Mouse (Mus musculus) retina, postnatal 1 day (tissue): ENCODE results near the gene Slc25a44.

Experiments used
- DNase-seq: peaks from one replicate; pipeline ENCODE4 v3.0.0-alpha.2; 2012

Gene Slc25a44

DNA sequence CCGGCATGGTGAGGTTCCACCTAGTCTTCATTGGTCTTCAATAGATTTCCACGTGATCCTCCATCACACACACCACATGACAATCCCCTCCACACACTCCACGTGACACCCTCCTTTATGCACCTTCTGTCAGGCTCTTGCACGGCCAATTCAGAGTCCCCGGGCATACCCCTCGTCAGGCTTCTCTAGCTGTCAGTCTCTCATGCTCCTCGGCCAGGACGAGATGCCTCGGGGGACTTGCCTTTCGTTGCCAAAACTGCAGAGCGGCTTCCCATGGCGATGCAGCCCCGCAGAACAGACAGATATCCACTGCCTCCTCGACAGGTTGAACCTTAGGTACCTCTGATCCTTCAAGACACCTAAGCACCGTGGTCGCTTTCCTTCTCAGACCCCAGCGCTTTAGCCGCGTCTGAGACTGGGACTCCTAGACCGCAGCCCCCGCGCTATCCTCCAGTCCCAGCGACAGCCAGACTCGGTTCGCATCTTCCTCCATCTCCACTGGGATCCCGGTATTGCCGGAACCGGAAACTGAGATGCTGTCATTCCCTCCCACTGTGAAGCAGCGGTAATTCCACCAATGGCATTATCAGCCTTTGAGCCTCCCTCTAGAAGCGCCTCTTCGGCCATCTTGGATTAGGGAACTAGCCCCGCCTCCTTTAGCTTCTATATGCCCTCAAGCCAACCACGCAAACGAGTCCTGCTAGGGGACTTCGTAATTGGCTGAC, at the start of gene Slc25a44:
Slc25a44 (minus strand) TSS at position 535 of the 725 bp plus-strand sequence.
- DNase-seq = peak; percentile 100

DNA sequence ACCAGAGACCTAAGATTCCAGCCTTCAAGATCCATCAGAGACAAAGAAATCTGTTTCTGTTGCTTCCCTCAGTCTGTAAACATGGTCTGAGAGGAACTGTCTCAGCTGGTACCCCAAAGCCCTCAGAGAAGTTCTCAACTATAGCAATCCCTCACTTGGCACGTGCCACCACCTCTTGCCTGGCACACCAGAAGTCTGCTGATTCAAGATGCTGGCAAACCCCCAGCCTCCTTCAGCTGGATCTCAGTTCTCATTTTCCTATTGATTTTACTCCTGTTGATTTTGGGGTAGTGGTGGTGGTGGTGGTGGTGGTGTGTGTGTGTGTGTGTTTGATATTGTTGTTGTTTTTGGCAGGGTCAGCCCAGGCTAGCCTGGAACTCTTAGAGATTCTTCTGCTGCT, 48.6 kb upstream of the Slc25a44 start:
- no peak for DNase-seq

DNA sequence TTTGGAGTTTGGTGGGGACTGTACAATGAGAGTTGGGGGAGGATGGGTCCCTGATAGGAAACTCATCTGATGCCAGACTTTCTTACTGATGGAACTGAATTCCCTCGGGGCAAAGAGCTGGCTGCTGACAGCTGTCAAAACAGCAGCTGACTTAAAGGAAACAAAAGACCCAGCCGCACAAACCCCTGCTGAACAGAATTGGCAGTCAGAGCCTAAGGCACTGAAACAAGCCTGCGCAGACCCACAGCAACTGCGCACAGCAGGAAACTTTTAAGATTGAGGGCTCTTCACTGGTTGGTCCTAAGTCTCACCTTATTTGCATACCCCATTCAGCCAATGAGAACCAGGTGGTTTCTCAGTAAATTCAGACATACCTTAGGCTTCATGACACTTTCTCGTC, 48.1 kb upstream of the Slc25a44 start:
- DNase-seq = peak; percentile 65

DNA sequence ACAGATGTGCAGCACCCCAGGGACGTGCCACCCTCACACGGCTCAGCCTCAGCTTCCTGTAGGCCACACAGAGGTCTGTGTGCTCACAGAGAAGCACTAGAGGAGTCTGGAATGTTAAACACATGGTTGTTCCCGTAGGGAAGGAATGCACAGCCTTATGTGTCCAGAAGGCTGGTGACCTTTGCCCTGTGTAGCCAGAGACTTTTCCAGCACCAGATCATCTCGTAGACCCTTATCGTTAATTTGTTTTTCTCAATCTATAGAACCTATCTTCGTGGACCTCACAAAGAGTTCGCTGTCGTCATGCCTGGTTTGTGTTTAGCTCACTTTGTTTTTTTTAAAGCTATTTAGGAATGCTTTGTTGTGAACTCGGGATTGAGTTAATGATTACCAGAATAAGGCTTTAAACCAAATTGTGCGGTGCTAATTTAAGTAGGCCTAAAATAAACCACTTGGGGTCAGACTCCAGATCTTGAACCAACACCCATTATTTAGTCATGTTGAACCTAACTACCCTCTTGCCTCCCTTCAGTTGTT, 46.1 kb upstream of the Slc25a44 start:
- DNase-seq = no peak

DNA sequence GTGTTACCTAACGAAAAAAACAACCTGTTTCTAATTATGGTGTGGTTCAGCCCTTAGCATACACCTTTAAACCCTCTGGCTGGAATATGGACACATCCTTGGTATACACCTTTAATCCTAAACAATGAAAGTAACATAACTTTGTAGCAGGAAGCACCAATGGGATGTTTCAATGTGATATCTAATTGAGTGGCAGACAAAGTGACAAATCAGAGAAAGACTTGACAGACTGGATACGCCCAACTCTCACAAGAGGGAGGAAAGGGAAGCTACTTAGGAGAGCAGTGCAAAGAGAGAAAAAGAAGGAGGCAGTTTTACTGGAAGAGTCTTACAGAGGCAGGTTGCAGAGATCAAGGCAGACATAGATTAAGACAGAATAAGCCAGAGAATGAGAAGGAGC, 44.5 kb upstream of the Slc25a44 start:
- no peak for DNase-seq

DNA sequence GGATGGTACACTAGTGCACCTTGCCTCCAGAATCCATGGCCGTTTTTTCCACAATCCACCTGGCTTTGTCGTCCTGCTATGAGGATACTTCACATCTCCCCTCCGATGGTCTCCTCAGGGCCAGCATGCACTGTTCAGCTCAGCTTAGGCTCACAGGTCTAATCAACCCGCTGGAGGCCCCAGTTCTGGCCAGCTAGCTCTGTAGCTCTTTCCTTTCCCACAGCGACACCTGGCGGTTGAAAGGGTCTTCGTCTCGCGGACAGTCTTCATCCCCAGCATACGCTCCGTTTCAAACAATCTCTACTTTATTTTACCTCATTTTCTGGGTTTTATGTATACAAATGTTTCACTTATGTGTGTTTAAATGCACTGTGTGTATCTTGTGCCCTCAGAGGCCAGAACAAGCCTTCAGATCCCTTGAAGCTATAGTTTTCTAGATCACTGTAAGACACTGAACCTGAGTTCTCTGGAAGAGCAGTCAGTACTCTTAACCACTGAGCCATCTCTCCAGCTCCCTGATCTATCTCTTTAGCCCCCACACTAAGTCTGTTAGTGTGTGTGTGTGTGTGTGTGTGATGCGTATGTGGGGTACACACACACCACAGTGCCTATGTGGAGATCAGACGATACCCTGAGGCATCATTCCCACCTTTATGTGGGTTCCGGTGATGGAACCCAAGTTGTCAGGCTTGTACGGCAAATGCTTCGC, 42.3 kb upstream of the Slc25a44 start:
- DNase-seq = peak; percentile 92

DNA sequence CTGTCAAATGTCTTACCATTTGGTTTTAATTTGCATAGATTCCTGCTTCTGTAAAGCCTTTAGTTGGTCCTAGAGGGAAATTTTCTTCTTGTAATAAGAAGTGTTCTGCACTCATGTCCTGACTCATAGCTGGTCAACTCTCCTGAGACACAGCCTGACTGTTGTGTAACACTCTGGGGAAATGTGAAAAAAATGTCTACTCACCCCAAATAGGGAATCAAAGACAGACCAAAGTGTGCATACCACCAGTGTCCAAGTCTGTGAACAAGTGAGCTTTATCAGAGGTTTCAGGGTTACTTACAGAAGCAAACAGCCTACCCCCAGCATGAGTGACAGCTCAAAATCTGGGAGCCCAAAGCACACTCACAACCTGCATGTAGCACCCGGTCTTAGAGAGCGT, 40.2 kb upstream of the Slc25a44 start:
- DNase-seq = no peak

DNA sequence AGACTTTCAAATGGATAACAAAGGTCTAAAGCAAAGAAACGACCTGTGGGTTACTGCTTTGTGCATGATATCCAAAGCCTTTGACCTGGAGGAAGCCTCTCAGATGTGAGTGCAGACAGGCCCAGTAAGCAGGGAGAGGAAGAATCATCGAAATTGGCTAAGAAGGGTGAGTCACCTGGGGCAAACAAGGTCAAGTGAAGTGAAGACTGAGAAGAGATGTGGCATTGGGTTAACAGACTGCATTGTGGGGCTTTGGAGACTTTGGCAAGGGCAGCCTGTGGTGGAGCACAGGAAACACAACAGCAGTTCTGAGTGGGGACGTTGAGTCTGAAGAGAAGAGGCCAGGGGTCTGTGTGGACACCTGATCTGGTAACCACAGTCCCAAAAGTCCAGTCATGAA, 39.5 kb upstream of the Slc25a44 start:
- DNase-seq = no peak

DNA sequence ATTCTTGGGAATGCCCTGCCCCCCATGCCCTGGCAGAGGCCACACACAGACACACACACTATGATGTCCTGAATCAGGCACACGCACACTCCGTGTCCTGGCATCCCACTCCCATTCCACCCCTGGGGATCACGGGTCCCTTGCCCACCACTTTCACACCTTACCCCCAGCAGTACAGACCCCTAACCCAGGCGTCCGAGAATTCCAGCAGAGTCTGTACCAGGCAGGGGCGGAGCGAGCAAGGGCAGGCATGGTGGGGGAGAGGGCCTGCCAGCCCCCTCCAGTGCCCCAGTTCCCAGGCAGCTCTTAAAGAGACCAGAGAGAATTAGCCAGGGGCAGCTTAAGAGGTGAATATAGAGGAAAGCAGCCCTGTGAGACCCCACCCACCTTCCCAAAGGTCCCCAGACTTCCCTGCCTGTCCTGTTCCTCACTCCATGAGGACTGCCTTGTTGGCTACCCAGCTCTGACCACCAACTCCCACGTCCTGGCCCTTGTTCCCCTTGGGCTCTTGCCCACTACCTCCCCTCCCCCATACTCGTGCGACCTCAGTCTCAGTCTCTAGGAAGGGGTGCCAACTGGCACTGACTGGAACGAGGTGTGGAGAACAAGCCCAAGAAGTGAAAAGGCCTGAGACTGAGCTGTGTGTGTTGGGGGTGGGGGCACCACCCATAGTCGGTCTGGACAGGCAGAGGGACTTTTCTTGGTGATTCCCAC, 36.2 kb upstream of the Slc25a44 start, which contains the start of gene Sema4a:
Sema4a (minus strand) TSS at position 200 of the 714 bp plus-strand sequence.
- peak; percentile 90 for DNase-seq

DNA sequence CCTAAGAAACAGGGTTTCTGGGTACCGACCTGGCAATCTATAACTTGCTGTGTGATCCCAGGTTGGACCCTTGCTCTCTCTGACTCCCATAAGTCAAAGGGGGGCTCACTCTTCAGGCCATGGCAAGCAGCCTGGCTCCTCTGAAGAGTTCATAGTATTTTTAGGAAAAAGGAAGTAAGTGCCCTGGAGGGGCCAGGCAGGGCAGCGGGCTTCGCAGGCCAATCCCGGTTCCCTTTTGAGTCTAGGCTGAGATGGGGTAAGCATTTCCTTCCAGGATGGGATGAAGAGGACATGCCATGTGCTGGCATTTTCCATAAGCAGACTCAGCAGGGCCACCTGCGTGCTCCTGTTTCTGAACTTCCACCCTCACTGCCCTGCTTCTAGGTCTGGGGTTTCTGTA, 35.1 kb upstream of the Slc25a44 start:
- DNase-seq = no peak

DNA sequence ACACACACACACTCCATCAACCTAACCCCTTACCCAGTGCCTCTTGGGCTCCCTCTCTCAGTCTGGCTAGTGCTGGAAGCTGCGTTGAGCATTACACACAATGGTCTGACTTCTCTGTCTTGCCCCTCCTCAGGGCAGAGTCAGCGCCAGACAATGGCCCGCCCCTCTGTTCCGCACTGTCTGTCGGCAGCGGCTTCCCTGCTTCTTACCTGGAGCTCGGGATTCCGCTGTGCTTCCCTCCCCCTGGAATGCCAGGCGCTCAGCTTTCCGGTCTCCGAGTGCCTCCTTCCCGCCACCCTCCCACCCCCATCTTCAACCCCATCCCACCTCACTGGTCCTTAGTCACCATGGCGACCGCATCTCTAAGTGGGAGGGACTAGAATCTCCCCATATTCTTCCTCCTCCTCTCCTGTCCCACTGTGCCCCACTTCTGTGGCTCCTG, 33.9 kb upstream of the Slc25a44 start:
- DNase-seq = peak; percentile 70

DNA sequence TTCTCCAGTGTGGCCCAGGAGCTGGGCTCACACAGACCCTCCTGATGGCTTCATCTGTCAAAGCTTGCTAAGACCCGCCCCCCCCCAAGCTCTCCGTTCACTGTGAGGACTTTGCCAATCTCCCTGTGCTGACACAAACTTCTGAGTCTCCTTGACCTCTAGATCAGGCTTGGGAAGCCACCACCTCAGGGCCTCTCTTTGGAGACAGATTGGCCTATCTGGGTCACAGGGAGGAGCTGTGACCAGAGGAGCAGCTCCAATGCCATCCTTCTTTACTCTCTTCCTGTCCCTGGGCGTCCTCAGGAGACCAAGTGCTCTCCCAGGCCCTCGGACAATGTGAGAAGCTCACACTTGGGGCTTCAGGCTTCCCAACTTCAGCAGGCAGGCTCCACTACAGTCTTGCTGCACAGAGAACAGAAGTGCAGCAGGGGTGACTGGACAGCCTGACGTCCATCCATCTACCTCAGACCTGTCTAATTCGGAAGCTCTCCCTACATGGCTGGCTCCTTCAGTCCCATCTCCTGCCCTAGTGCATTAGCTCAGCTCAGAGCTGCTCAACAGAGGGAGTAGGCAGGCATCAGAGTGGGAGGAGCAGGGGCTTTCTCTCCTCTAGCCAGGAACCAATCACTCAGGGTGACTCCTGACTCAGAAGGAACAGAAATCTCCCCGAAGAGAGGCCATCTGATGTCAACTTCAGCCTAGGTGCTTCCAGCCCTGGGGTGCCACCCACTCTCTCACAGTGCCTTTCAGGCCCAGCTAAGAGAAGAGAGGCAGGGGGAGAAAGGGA, 32.0 kb upstream of the Slc25a44 start:
- no peak for DNase-seq

DNA sequence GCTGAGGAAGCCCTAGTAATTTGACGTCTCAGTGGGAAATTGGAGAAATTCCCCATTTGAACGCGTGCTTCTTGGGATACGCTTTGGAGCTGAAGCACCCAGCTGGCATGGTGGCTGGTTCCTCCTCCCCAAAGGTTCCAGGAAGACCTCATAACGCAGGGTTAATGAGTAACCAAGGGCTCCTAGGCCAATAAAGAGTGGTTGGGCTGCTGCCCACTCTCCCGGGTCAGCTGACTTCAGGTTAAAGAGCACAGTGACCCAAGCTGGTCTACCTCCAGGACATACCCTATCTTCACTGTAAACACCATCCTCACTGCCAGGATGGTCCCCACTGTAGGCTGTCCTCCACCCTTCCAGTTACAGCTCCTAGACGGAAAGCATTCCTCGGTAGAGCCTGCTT, 31.4 kb upstream of the Slc25a44 start:
- DNase-seq = no peak

DNA sequence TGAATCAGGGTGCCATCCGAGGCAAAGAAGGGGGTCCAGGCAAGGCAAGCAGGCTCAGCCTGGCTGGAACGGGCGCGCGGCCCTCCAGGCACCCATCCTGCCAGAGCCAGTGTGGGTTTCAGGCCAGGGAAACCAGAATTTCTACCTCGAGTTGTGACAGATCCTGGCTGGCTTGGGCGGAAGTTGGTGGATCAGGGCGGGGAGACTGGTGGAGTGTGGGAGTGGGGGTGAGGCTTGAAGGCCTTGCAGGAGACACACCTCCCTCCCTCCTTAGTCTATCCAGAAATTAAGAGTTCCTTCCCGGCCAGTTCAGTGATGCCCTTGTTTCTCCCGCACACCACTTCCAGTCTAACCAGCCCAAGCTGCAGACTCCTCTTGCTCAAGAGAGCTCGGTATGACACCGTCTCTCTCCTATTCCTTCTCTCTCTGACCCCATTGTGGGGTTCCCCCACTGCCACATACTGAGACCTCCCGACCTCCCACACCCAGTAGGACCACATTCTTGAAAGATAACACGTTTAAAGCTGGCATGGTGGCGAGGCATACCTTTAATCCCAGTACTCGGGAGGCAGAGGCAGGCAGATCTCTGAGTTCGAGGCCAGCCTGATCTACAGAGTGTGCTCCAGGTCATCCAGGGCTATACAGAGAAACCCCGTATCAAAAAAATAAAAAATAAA, 30.8 kb upstream of the Slc25a44 start:
- DNase-seq = no peak

DNA sequence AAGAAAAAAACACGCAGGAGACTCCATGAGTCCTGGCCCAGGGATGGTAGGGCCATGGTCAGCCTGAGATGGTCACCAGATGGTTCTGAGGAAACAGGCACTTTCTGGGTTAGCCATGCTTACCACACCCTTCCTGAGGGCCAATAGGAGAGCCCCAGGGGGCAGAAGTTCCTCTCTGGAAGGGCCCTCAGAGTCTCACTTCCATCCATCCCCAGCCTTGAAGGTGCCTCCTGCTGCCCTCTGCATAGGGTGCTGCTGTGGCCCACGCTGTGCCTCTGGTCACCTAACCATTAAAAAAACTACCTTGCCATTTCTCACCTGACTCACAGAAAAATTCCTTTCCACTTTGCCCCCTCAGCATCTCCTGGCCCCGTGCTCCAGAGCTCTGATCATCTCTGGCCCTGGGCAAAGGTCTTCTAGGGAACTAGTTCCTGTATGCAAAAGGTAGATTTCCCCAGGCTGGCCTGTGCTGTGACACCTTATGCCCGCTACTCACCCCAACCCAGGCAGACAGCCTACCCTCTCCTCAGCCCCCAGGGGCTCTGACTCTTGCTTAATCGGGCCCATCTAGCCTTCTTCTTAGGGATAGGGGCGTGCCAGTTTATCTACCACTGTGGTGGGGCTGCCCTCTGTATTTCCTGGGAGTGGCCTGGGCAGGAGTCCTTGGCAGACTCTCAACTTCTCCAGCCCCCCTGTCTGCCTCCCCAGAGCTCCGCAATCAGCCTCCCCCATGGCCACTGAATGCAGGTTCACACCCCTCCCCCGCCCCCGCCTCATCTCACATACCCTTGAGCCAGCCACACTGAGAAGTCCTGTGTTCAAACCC, 30.0 kb upstream of the Slc25a44 start:
- no peak for DNase-seq

DNA sequence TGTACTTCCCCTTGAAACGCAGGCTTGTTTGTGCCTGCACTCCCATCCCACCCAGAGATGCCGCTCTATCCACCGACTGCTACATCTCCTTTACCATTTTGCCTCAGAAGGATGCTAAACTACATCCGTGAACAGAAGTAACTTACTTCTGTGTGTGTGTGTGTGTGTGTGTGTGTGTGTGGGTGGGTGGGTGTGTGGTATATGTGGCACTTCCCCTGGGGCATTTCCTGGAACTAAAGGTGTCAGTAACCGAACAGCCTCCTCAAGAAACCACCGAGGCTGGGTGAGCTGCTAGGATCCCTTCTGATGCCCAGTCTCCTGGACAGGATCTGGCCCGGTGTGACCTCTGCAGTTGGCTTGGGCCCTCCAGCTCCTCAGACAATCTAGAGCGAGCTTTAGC, 29.0 kb upstream of the Slc25a44 start:
- no peak for DNase-seq

DNA sequence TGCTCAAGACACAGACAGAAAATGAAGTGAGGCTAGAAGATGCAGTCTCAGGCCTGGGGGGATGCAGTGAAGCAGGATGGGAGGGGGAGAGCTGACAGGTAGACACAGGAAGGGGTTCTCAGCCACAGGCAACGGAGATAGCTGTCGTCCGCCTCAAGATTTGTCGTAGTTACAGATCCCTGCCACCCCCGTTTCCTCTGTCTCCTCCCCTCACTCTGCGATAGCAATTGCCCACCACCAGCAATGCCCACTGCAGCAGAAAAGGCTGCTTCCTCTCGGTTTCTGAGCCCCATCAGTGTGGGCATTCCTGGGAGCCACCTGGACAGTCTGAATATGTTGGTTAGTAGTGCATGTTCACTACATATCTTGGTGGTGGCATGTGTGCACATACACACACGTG, 28.4 kb upstream of the Slc25a44 start:
- no peak for DNase-seq

DNA sequence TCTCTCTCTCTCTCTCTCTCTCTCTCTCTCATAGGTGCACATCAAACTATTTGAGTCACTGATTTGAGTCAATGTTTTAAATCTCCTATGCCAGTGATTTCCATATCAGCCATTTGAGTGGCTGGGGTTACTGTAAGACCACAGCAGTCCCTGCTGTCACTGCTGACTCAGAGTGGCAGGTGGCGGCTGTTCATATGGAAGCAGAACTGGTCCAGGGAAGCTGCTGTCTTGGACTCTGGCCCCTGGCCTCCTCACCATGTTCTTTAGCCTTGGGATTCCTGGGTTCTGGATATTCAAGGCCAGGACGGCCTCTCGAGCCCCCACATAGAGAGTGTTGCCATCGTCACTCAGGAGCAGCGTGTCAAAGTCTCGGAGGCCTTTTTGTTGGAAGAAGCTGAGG, 27.8 kb upstream of the Slc25a44 start:
- no peak for DNase-seq

DNA sequence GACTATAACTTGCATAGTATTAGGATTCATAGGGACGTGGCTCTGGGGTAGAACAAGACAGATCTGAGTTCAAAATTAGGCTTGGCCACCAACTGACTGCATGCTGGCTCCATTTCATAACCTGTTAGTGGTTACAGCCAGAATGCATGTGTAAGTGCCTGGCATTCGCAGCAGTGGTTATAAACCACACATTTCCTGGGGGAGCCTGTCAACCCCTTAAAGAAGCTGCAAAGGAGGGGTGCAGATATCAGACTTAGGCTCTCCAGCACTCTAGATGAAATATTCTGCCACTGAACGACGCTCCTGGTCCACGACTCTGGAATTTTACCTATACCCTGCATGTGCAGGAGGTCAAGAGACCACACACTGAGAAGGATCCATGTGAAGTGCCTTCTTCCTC, 27.3 kb upstream of the Slc25a44 start:
- DNase-seq = no peak

DNA sequence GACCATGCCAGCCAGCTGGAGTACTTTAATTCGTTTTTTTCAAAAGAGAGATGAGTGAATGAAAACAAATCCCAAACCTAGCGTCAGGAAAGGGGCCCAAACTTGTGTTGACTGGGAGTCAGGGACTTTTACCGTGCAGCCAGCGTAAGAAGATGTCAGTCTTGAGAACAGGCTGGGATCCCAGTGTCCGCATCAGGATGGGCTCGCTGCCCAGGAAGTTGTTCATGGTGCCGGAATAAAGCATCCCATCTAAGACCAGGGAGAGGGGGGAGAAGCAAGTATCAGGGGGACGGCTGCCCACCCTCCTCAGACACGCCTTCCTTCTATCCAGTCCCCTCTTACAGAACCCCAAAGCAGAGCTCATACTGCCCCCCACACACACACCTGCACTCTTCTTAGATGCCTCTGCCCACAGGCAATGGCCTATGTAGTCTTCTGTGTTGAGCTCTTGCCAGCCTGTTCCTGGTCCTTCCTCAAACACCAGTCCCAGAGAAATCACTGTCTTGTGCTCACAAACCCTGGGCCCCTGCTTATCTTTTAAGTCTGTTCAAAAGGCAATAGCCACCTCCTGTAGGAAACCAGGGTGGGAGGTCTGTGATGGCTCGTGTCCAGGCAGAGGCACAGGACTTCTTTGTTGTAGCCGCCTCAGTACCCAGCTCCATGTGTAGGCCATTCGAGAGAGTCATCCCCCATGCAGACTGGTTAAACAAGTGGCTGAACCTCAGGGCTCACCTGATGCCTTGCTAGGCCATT, 25.6 kb upstream of the Slc25a44 start:
- no peak for DNase-seq
